Mouse (Mus musculus): ENCODE measurements around the gene Alox12.

DNA sequence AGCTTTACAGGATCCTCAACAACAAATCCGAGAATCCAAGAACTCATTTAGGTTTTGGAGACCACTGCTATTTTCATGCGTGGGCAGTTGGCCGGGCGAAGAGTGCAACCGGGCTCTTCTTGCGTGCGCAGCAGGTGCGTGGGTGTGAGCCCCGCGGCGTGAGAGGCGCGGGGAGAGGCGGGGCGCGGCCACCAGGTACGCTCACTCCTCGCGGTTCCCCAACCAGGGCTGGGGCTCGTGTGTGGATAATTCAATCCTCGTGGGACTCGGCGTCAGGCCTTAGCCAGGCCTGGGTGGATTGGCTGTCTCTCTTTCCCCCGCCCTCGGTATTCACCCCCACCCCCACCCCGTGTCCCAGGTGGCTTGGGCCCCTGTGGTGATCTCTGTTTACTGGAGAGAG is 41.4 kb downstream of the Alox12 start:
- TF ChIP-seq CTCF (conservative IDR thresholded peaks at IDR 0.05; ENCODE audit: insufficient read depth, insufficient read length, low read depth, low read length) (no peak), POLR2A (IDR thresholded peaks at IDR 0.05; ENCODE audit: low read depth, low read length) (no peak)

All from kidney, adult 2 months (tissue).